Mouse (Mus musculus) T-helper 1 cell (primary cell): Measurements from ENCODE around the gene Lpcat3.
"Not testable (repeated sequence)": the region's sequence is repeated elsewhere in the genome, so short reads cannot be mapped to it uniquely, and the experiment has no call there.

Experiments
- in situ Hi-C: fragments of 300-600 bp; cut with MboI, MseI; formaldehyde crosslinking; loops from one replicate; pipeline ENCODE4 v1.15.1; 2025; ENCODE audit warnings: high pct_unique_total_duplicates

The Lpcat3 gene

GRCm38 (mm10) chr6:124674591-124674990, 11.8 kb downstream of the Lpcat3 start:
- in situ Hi-C loops = loop anchor here (25.0 kb wide), 1 partner anchor 813 kb away; the partner anchor contains the start of gene Cd9

GRCm38 (mm10) chr6:124676171-124676570, 13.3 kb downstream of the Lpcat3 start:
- in situ Hi-C loops = no loop called here

GRCm38 (mm10) chr6:124678769-124679168, 15.9 kb downstream of the Lpcat3 start:
- in situ Hi-C loops = no loop called here

- in situ Hi-C loops = no loop called here
Measured at GRCm38 (mm10) chr6:124679486-124679885, 16.7 kb downstream of the Lpcat3 start.

- in situ Hi-C loops = not testable (repeated sequence)
Measured at GRCm38 (mm10) chr6:124682291-124682690, 19.5 kb downstream of the Lpcat3 start.

GRCm38 (mm10) chr6:124683591-124684417, 21.0 kb downstream of the Lpcat3 start:
- in situ Hi-C loops = no loop called here

- in situ Hi-C loops = no loop called here
Measured at GRCm38 (mm10) chr6:124685606-124686386, 23.0 kb downstream of the Lpcat3 start.

- in situ Hi-C loops = not testable (repeated sequence)
Measured at GRCm38 (mm10) chr6:124686644-124687043, 23.8 kb downstream of the Lpcat3 start.

GRCm38 (mm10) chr6:124688151-124688758, 25.4 kb downstream of the Lpcat3 start:
- in situ Hi-C loops = no loop called here

GRCm38 (mm10) chr6:124689011-124689410, 26.2 kb downstream of the Lpcat3 start:
- in situ Hi-C loops = no loop called here

- in situ Hi-C loops = loop anchor here (10.0 kb wide), 1 partner anchor 46 kb away; no protein-coding TSS in a partner anchor
Measured at GRCm38 (mm10) chr6:124690517-124690916, 27.7 kb downstream of the Lpcat3 start.

- in situ Hi-C loops = loop anchor here (10.0 kb wide), 1 partner anchor 49 kb away; no protein-coding TSS in a partner anchor
Measured at GRCm38 (mm10) chr6:124693243-124693981, 30.6 kb downstream of the Lpcat3 start.

GRCm38 (mm10) chr6:124694166-124694955, 31.5 kb downstream of the Lpcat3 start:
- in situ Hi-C loops = loop anchor here (10.0 kb wide), 1 partner anchor 50 kb away; no protein-coding TSS in a partner anchor

GRCm38 (mm10) chr6:124696441-124697150, 33.8 kb downstream of the Lpcat3 start:
- in situ Hi-C loops = loop anchor here (10.0 kb wide), 1 partner anchor 52 kb away; no protein-coding TSS in a partner anchor

GRCm38 (mm10) chr6:124698751-124699150, 35.9 kb downstream of the Lpcat3 start:
- in situ Hi-C loops = loop anchor here (10.0 kb wide), 1 partner anchor 54 kb away; no protein-coding TSS in a partner anchor

- in situ Hi-C loops = loop anchor here (10.0 kb wide), 1 partner anchor 55 kb away; no protein-coding TSS in a partner anchor
Measured at GRCm38 (mm10) chr6:124699366-124699765, 36.5 kb downstream of the Lpcat3 start.

GRCm38 (mm10) chr6:124699962-124700610, 37.3 kb downstream of the Lpcat3 start:
- in situ Hi-C loops = loop anchor here (10.0 to 25.0 kb wide), 2 partner anchors 55 to 1888 kb away; partner anchors contain the start of genes Foxj2 and Slc2a3

GRCm38 (mm10) chr6:124701338-124701737, 38.5 kb downstream of the Lpcat3 start:
- in situ Hi-C loops = loop anchor here (25.0 kb wide), 1 partner anchor 1889 kb away; the partner anchor contains the start of genes Foxj2 and Slc2a3
